Mouse (Mus musculus) cerebellum, adult 2 months (tissue): Measurements from ENCODE around the gene Aspm.

Source experiments
- CTCF ChIP-seq: fragments of 200-500 bp; IDR thresholded peaks from 2 replicates; pipeline ENCODE4 v1.5.1; 2011; ENCODE audit warnings: low read depth, mild to moderate bottlenecking, control low read depth, low read length, moderate library complexity, borderline replicate concordance; ENCODE audit not compliant: insufficient read depth
- POLR2A ChIP-seq: fragments of 200-500 bp; IDR thresholded peaks from 2 replicates; pipeline ENCODE4 v1.6.1; 2011; ENCODE audit warnings: low read length, control low read depth, borderline replicate concordance; ENCODE audit not compliant: insufficient read depth

- no peak for TF ChIP-seq POLR2A
- TF ChIP-seq CTCF, result no peak
Measured at GRCm38 (mm10) chr1:139494630-139495029, 40.1 kb downstream of the Aspm start.
